Mouse (Mus musculus) E14TG2a.4 (cell line): Measurements from ENCODE around the gene Lats1.

ENCODE experiments used
- CTCF ChIP-seq: conservative IDR thresholded peaks from 2 replicates; pipeline ENCODE4 v1.5.1; 2014; ENCODE audit warnings: low read length
- NANOG ChIP-seq: IDR thresholded peaks from 2 replicates; pipeline ENCODE4 v1.6.1; 2014; ENCODE audit warnings: borderline replicate concordance, low read length, mixed read lengths
- POU5F1 ChIP-seq: IDR thresholded peaks from 2 replicates; pipeline ENCODE4 v1.6.1; 2014; ENCODE audit warnings: low read length, borderline replicate concordance

- TF ChIP-seq CTCF (no peak), NANOG (no peak), POU5F1 (no peak)
Measured at GRCm38 (mm10) chr10:7700120-7700519, 19.1 kb downstream of the Lats1 start.
